16 mouse cellular contexts compared by ENCODE assay signal in the genomic region with DNA sequence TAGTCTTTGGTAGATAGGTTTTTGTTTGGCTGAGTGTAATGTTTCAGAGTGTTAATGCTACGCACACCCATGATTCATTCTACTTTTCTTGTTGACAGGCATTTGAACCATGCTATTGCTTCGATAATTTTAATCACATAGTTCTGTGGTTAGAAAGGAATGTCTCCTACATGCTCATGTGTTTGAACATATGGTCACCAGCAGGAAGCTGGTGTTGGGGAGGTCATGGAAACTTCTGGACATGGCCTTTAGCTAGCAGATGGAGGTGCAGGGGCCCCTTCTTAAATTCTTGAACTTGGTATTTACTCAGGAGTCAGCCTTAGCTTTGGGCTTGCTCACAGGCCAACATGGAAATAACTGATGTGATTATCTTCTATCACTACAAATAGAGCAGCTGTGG.
"Had no signal": no experiment of that assay in that cellular context is flagged by ENCODE, and none has a peak within 500 bp of the region (broad histone marks: within the 10 kb centered on the region; RNA-seq: fewer than 3 reads in every experiment).

No protein-coding gene starts in this region.

- H3K9me3 ChIP-seq: liver, embryonic 15.5 days; midbrain, embryonic 13.5 days; midbrain, embryonic 15.5 days; neural tube, embryonic 12.5 days; stomach, embryonic 15.5 days had no signal

- ATAC-seq: liver, postnatal 0 days; midbrain, embryonic 13.5 days; midbrain, embryonic 15.5 days had no signal

- H3K36me3 ChIP-seq: liver, embryonic 15.5 days; midbrain, embryonic 13.5 days; midbrain, embryonic 15.5 days; neural tube, embryonic 12.5 days; stomach, embryonic 15.5 days had no signal

- H3K27ac ChIP-seq: liver, embryonic 15.5 days; macrophage; midbrain, embryonic 13.5 days; midbrain, embryonic 15.5 days; neural tube, embryonic 12.5 days; stomach, embryonic 15.5 days; stomach, postnatal 0 days had no signal

- DNase-seq: liver, postnatal 0 days; lung, embryonic 14.5 days; lung, postnatal 14 days; lung, postnatal 36 days; right cerebral cortex, postnatal 14 days; thymus, postnatal 25 days; thymus, postnatal 4 days had no signal

- H3K9ac ChIP-seq: liver, embryonic 15.5 days; liver, postnatal 0 days; lung, embryonic 14.5 days; midbrain, embryonic 13.5 days; midbrain, embryonic 15.5 days; neural tube, embryonic 12.5 days; stomach, embryonic 15.5 days had no signal

- H3K4me2 ChIP-seq: liver, embryonic 15.5 days; lung, embryonic 14.5 days; midbrain, embryonic 11.5 days; midbrain, embryonic 13.5 days; midbrain, embryonic 15.5 days; neural tube, embryonic 12.5 days; stomach, embryonic 15.5 days had no signal

- H3K4me3 ChIP-seq: liver, embryonic 15.5 days; megakaryocyte, embryonic 14.5 days; midbrain, embryonic 13.5 days; midbrain, embryonic 15.5 days; neural tube, embryonic 12.5 days; stomach, embryonic 15.5 days had no signal

- H3K27me3 ChIP-seq: liver, embryonic 15.5 days; megakaryocyte, embryonic 14.5 days; midbrain, embryonic 13.5 days; midbrain, embryonic 15.5 days; neural tube, embryonic 12.5 days; stomach, embryonic 15.5 days had no signal

- H3K4me1 ChIP-seq: liver, embryonic 15.5 days; megakaryocyte, embryonic 14.5 days; midbrain, embryonic 13.5 days; midbrain, embryonic 15.5 days; neural tube, embryonic 12.5 days; stomach, embryonic 15.5 days had no signal
